Mouse (Mus musculus): Measurements from ENCODE around the gene Gjb1. TPM values are rescaled to one million over a fixed set of nuclear protein-coding genes. Genes with fewer than 3 reads are reported as not detected.
"Not testable (repeated sequence)": the region's sequence is repeated elsewhere in the genome, so short reads cannot be mapped to it uniquely, and the experiment has no call there.

The Gjb1 gene
- 0.15 and 0.21 TPM in 2 replicates for polyA plus RNA-seq (2015; fragmentation: Nextera tagmentation; extraction: Ambion mirVana)

DNA sequence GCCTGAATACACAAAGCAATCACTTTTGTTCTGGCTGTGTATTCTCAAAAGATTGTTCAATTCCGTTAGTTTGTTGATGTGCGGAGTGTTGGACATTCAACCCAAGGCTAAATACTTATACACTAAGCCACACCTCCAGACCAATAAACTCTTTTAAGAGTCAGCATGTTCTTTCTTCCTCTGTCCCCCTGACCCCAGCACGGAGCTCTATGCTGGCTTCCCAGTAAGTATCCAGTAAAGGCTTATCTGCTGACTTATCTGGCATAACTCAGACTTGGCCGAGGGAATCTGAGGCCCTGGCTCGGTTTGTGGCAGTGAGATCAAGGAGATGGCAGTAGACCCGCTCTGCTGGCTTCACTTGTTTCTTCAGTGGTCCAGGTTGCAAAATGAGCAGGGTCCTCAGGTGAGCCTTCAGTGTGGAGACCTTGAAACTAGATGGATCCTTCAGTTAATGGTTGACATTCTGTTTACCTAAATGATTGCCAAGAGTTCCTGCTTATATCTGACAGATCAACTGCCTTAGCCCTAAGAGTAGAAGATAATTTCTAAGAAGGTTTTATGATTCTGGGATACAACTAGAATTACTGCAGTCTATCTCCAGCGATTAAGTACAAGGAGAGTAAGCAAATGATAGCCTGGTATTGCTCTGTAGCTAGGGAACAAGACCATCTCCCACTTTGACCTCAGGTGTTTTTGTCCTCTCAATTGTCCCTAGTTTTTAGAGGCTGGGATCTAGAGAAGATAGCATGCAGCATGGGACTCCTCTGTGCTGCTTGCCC is at the start of gene Gjb1:
Gene Gjb1 (plus strand): TSS at position 189 of the 779 bp plus-strand sequence.
- Histone ChIP-seq H3K4me1 (no peaks in the 10 kb centered on the region), H3K27ac (no peak within 1 kb of the TSS), H3K27me3 (peaks cover 14% of the 10 kb centered on the region; the same call in 1 of the 2 replicates), H3K4me3 (no peak within 1 kb of the TSS), H3K4me2 (no peak within 1 kb of the TSS), H3K9me3 (no peaks in the 10 kb centered on the region), H3K9ac (no peak within 1 kb of the TSS), H3K36me3 (no peaks in the 10 kb centered on the region)
- 65% methylated on average over 7 of the region's 7 CpGs for WGBS
- ATAC-seq (ENCODE audit: insufficient number of reproducible peaks, low FRiP score, low TSS enrichment, low read depth): no peak

DNA sequence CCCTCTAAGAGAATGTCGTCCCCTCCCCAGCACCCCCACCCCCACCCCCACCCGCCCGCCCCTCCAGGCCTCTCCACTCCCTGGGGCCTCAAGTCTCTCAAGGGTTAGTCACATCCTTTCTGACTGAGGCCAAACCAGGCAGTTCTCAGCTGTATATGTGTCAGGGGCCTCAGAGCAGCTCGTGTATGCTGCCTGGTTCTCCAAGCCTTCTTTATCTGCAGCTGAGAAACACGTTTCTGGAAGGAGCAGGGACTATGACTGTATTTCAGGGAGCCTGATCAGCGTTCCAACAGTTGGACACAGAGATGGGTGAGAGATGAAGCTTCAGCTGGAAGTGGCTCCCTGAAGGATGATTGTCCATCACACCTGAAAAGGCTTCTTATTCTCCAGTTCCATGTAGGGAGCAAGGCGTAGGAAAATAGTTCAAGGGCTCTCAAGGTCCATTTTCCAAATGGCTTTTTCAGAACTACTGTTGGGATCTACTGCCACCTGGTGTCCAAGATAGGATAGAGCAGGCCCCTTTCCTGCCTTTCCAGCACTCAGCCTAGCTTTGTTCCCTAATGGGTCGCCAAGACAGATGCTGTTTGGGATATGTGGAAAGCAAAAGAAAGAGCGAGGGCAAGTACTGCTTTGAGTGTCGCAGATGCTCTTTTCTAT is 46.7 kb upstream of the Gjb1 start:
- H3K4me2 ChIP-seq: no peak overlapping the region
- no peak for ATAC-seq (ENCODE audit: insufficient number of reproducible peaks, low FRiP score, low TSS enrichment, low read depth)
- no peaks in the 10 kb centered on the region for H3K9me3 ChIP-seq
- H3K27me3 ChIP-seq: peaks cover 10% of the 10 kb centered on the region; the same call in 1 of the 2 replicates
- H3K36me3 ChIP-seq: no peaks in the 10 kb centered on the region
- H3K4me3 ChIP-seq: no peak overlapping the region
- 27% methylated on average over 10 of the region's 10 CpGs for WGBS
- no peak overlapping the region for H3K9ac ChIP-seq
- no peaks in the 10 kb centered on the region for H3K4me1 ChIP-seq
- peak overlapping the region; percentile 67 for H3K27ac ChIP-seq

DNA sequence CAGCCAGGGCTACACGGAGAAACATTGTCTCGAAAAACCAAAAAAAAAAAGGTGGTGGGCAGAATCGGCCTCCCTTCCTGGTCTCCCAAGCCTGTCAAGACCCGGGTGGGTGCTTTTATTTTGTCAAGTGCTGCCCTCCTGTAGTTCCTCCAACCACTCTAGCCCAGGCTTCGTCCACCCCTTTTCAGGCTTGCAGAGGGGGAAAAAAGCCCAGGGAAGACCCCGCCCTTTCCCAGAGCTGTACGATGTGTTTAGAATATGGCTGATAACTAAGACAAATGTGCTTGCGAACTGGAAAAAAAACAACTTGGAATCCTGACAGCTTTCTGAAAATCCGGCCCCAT is 44.2 kb upstream of the Gjb1 start:
- 0 out of 2 replicates have a peak, but pooled peaks cover 7% of the 10 kb centered on the region for H3K27me3 ChIP-seq
- H3K27ac ChIP-seq: peak overlapping the region; percentile 90
- WGBS: 44% methylated on average over 9 of the region's 9 CpGs
- ATAC-seq (ENCODE audit: insufficient number of reproducible peaks, low FRiP score, low TSS enrichment, low read depth): peak; percentile 23; the same call in 1 of the 2 replicates
- H3K4me1 ChIP-seq: no peaks in the 10 kb centered on the region
- no peak overlapping the region for H3K9ac ChIP-seq
- no peaks in the 10 kb centered on the region for H3K9me3 ChIP-seq
- no peaks in the 10 kb centered on the region for H3K36me3 ChIP-seq
- peak overlapping the region; percentile 37 for H3K4me3 ChIP-seq
- peak overlapping the region; percentile 36 for H3K4me2 ChIP-seq

DNA sequence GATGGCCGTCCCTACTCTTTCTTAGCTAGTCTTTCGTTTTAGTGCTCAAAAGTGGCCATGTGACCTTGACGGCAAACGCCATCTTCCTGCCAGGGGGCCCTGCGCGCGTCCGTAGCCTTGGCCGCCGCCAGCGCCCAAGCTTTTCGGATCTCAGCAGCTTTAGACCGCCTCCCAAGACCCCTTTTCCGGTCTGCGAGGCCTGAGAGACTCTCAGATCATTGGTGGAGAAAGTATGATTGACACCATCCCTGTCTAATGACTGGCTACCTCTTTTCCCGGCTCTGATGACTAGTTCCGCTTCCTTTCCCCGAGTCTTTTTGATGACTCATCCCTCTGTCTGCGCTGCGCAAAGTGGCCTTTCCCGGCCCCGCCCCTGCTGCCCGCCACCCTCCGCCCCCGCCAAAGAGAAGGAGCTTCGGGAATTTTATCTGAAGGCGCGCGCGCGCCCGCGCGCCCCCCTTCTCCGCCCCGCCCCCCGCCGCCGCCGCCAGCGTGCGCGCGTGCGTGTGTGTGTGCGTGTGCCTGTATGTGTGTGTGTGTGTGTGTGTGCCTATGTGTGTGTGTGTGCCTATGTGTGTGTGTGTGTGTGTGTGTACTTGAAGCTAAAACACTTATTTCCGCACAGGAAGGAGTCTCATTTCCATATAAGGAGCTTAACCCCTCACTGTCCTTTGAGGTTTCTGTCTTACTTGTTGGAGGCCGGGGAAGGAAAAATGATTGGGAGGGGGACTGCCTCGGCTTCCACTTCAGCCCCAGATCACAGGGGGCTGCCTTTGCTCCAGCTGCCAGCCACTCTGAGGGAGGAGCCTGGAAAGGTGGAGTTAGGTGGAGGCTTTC is 43.6 kb upstream of the Gjb1 start:
- Histone ChIP-seq H3K27me3 (0 out of 2 replicates have a peak, but pooled peaks cover 7% of the 10 kb centered on the region), H3K36me3 (no peaks in the 10 kb centered on the region), H3K4me3 (peak overlapping the region; percentile 37), H3K9ac (no peak overlapping the region), H3K27ac (peak overlapping the region; percentile 90), H3K9me3 (no peaks in the 10 kb centered on the region), H3K4me2 (peak overlapping the region; percentile 47), H3K4me1 (no peaks in the 10 kb centered on the region)
- WGBS: 29% methylated on average over 41 of the region's 49 CpGs
- ATAC-seq (ENCODE audit: insufficient number of reproducible peaks, low FRiP score, low TSS enrichment, low read depth): peak; percentile 94

DNA sequence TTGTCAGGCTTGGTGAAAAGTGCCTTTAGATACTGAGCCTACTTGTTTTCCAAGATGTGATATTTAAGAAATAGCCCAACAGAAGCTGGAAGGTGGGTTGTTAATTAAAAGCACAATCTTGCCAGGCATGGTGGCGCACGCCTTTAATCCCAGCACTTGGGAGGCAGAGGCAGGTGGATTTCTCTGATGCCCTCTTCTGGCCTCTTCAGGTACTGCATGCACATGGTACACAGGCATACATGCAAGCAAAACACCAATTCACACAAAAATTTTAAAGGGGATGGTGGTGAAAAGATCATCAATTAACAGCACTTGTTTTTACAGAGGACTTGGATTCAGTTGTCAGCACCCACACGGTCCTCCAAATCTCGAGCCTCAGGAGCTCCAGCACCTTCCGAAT is 41.6 kb upstream of the Gjb1 start:
- H3K4me1 ChIP-seq: no peaks in the 10 kb centered on the region
- no peak overlapping the region for H3K4me3 ChIP-seq
- ATAC-seq (ENCODE audit: insufficient number of reproducible peaks, low FRiP score, low TSS enrichment, low read depth): no peak
- no peaks in the 10 kb centered on the region for H3K36me3 ChIP-seq
- H3K27ac ChIP-seq: no peak overlapping the region
- WGBS: 91% methylated on average over 5 of the region's 5 CpGs
- H3K9me3 ChIP-seq: no peaks in the 10 kb centered on the region
- 0 out of 2 replicates have a peak, but pooled peaks cover 7% of the 10 kb centered on the region for H3K27me3 ChIP-seq
- no peak overlapping the region for H3K9ac ChIP-seq
- H3K4me2 ChIP-seq: no peak overlapping the region

DNA sequence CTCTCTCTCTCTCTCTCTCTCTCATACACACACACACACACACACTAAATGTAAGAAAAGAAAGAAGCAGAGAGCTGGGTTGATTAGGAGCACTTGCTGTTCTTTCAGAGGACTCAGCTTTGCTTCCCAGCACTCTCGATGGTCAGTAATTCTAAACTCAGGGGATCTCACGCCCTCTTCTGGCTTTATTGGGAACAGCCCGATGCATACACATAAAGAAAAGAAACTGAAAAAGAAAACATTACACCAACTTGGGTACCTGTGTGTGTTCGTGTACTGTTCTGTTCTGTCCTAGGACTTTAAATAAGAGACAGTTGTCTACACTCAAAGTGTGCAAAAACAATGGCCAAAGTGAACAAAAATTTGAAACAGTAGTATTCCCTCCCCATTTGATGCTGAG is 37.5 kb upstream of the Gjb1 start:
- H3K4me3 ChIP-seq: no peak overlapping the region
- 0 out of 2 replicates have a peak, but pooled peaks cover 2% of the 10 kb centered on the region for H3K27me3 ChIP-seq
- H3K4me2 ChIP-seq: no peak overlapping the region
- no peak overlapping the region for H3K9ac ChIP-seq
- 50% methylated on average over 4 of the region's 4 CpGs for WGBS
- no peak overlapping the region for H3K27ac ChIP-seq
- H3K36me3 ChIP-seq: no peaks in the 10 kb centered on the region
- H3K4me1 ChIP-seq: no peaks in the 10 kb centered on the region
- no peaks in the 10 kb centered on the region for H3K9me3 ChIP-seq
- ATAC-seq (ENCODE audit: insufficient number of reproducible peaks, low FRiP score, low TSS enrichment, low read depth): no peak

DNA sequence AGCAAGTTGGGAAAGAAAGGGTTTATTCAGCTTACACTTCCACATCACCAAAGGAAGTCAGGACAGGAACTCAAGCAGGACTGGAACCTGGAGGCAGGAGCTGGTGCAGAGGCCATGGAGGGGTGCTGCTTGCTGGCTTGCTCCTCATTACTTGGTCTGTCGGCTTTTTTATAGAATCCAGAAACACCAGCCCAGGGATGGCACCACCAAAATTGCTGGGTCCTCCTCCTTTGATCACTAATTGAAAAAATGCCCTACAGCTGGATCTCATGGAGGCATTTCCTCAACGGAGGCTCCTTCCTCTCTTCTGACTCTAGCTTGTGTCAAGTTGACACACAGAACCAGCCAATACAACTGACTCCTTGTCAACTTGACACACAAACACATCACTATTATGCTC is 33.3 kb upstream of the Gjb1 start:
- not testable (repeated sequence) for H3K27ac ChIP-seq; H3K27me3 ChIP-seq; H3K9ac ChIP-seq; H3K4me1 ChIP-seq; H3K36me3 ChIP-seq; H3K4me2 ChIP-seq; H3K9me3 ChIP-seq; ATAC-seq (ENCODE audit: insufficient number of reproducible peaks, low FRiP score, low TSS enrichment, low read depth); H3K4me3 ChIP-seq
- 30% methylated on average over 2 of the region's 2 CpGs for WGBS

DNA sequence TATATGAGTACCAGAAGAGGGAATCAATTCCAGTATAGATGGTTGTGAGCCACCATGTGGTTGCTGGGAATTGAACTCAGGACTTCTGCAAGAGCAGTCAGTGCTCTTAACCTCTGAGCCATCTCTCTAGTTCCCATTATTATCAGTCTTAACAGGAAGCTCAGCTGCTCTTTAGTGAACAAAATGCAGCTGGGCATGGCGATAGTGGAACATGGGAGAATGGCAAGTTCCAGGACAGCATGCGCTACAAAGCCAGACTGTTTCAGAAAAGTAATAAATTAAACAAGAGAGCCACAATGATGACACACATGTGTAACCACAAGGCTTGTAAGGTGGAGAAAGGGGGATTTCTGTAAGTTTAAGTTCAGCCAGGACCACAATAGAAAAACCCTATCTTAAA is 30.7 kb upstream of the Gjb1 start:
- Histone ChIP-seq H3K36me3 (no peaks in the 10 kb centered on the region), H3K4me3 (no peak overlapping the region), H3K9me3 (no peaks in the 10 kb centered on the region), H3K4me1 (no peaks in the 10 kb centered on the region), H3K4me2 (no peak overlapping the region), H3K9ac (no peak overlapping the region), H3K27ac (no peak overlapping the region), H3K27me3 (0 out of 2 replicates have a peak, but pooled peaks cover 6% of the 10 kb centered on the region)
- 94% methylated on average over 2 of the region's 2 CpGs for WGBS
- ATAC-seq (ENCODE audit: insufficient number of reproducible peaks, low FRiP score, low TSS enrichment, low read depth): no peak

DNA sequence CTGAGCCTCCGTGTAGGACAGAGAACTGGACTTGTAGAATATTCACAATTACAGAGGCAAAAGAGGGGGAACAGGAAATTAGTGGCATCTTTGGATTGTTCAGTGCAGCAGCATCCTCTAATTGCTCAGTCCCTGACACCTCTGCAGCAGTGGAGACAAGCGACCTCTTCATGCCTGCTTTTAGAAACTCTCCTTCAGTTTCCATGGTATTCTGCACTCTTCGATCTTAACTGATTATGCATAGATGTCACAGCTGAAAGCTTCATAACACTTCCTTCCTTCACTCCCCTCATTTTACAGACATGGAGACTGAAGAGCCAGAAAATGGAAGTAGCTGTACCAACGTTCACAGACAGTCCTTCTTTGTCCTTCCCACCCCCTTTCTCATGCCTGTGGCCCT is 29.7 kb upstream of the Gjb1 start:
- Histone ChIP-seq H3K4me3 (no peak overlapping the region), H3K9ac (no peak overlapping the region), H3K9me3 (no peaks in the 10 kb centered on the region), H3K27me3 (0 out of 2 replicates have a peak, but pooled peaks cover 6% of the 10 kb centered on the region), H3K4me1 (no peaks in the 10 kb centered on the region), H3K36me3 (no peaks in the 10 kb centered on the region), H3K27ac (no peak overlapping the region), H3K4me2 (no peak overlapping the region)
- 60% methylated on average over 4 of the region's 4 CpGs for WGBS
- no peak for ATAC-seq (ENCODE audit: insufficient number of reproducible peaks, low FRiP score, low TSS enrichment, low read depth)

DNA sequence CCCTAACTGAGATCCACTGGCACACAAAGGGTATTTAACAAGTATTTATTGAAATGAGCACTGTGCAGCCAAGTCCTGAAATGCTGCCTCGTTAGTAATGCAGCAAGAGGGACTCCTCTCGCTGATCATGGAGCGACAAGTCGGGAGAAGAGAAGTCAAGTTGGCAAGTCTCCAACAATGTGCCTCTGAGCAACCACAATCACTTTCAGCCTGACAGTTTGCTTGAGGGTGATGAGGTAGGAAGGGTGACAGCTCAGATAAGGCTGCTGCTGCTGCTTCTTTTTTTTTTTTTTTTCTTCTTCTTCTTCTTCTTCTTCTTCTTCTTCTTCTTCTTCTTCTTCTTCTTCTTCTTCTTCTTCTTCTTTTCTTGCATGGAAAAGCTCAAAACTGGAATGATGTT is 25.0 kb upstream of the Gjb1 start:
- Histone ChIP-seq H3K9ac (no peak overlapping the region), H3K4me1 (no peaks in the 10 kb centered on the region), H3K4me2 (no peak overlapping the region), H3K27me3 (0 out of 2 replicates have a peak, but pooled peaks cover 6% of the 10 kb centered on the region), H3K9me3 (no peaks in the 10 kb centered on the region), H3K27ac (no peak overlapping the region), H3K36me3 (no peaks in the 10 kb centered on the region), H3K4me3 (no peak overlapping the region)
- ATAC-seq (ENCODE audit: insufficient number of reproducible peaks, low FRiP score, low TSS enrichment, low read depth): no peak
- 57% methylated on average over 4 of the region's 4 CpGs for WGBS

DNA sequence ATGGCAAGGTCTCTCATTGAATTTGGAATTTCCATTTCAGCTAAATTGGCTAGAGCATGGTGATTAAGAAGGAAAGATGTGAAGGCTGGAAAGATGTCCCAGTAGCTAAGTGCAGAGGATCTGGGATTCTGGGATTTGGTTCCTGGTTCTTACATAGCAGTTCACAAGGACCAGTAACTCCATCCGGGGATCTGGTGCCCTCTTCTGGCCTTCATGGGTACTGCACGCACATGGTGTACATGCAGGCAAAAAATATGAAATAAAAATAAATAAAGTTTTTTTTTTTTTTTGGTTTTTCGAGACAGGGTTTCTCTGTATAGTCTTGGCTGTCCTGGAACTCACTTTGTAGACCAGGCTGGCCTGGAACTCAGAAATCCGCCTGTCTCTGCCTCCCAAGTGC is 17.3 kb upstream of the Gjb1 start:
- not testable (repeated sequence) for H3K27ac ChIP-seq; H3K4me2 ChIP-seq; H3K9me3 ChIP-seq; H3K9ac ChIP-seq; H3K4me3 ChIP-seq; H3K27me3 ChIP-seq; ATAC-seq (ENCODE audit: insufficient number of reproducible peaks, low FRiP score, low TSS enrichment, low read depth); H3K4me1 ChIP-seq; H3K36me3 ChIP-seq
- 68% methylated on average over 4 of the region's 4 CpGs for WGBS

DNA sequence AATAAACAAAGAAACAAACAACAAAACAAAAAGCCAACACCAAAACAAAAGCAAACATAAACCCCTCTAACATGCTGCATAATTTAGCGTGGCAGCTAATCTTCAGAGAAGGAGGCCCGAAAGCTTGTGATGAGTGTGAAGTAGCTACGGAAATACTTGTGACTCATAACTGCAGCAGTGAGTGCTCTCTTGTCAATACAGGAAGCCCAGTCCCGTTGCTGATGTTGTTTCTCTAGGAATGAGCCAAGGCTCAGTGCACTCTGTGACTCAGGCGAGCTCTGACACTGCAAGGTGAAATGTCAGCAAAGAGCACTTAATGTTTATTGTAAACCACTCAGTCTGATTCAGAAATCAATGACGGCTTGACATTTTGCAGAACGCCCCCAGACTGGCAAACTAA is 7.2 kb upstream of the Gjb1 start:
- no peak for ATAC-seq (ENCODE audit: insufficient number of reproducible peaks, low FRiP score, low TSS enrichment, low read depth)
- Histone ChIP-seq H3K4me3 (no peak overlapping the region), H3K27me3 (no peaks in the 10 kb centered on the region), H3K27ac (no peak overlapping the region), H3K36me3 (no peaks in the 10 kb centered on the region), H3K9me3 (no peaks in the 10 kb centered on the region), H3K9ac (no peak overlapping the region), H3K4me2 (no peak overlapping the region), H3K4me1 (no peaks in the 10 kb centered on the region)
- WGBS: 74% methylated on average over 7 of the region's 7 CpGs

Measured in limb, embryonic 15.5 days (tissue).